Mouse (Mus musculus) C2C12 (cell line): Measurements from ENCODE around the gene Glrb. TPM values are rescaled to one million over a fixed set of nuclear protein-coding genes. Genes with fewer than 3 reads are reported as not detected.

Source experiments
- H3K27me3 ChIP-seq: one replicate; pipeline ENCODE4 v1.6.1; 2011; ENCODE audit not compliant: control insufficient read depth, insufficient read depth, insufficient read length
- H3K36me3 ChIP-seq: one replicate; pipeline ENCODE4 v1.6.1; 2011; ENCODE audit not compliant: control insufficient read depth, insufficient read depth
- H3K4me3 ChIP-seq: one replicate; pipeline ENCODE4 v1.5.1; 2011; ENCODE audit warnings: mild to moderate bottlenecking, control low read depth; ENCODE audit not compliant: poor library complexity, insufficient read depth, severe bottlenecking
- H3K79me2 ChIP-seq: one replicate; pipeline ENCODE4 v1.6.1; 2011; ENCODE audit not compliant: control insufficient read depth, insufficient read depth
- H3K79me3 ChIP-seq: one replicate; pipeline ENCODE4 v1.6.1; 2011; ENCODE audit warnings: low read depth, control low read depth
- H3ac ChIP-seq: one replicate; pipeline ENCODE3; 2011; ENCODE audit warnings: low read depth; ENCODE audit not compliant: control insufficient read depth, insufficient read length
- CEBPB ChIP-seq: IDR thresholded peaks from one replicate; pipeline ENCODE4 v1.6.1; 2011; ENCODE audit warnings: low read depth, mild to moderate bottlenecking, control low read depth, moderate library complexity
- CTCF ChIP-seq: IDR thresholded peaks from one replicate; pipeline ENCODE4 v1.5.1; 2011; ENCODE audit not compliant: control insufficient read depth, insufficient read depth, insufficient read length
- FOSL1 ChIP-seq: IDR thresholded peaks from one replicate; pipeline ENCODE4 v1.8.0; 2011; ENCODE audit warnings: mild to moderate bottlenecking, low read length; ENCODE audit not compliant: poor library complexity, insufficient read depth, severe bottlenecking
- MAX ChIP-seq: IDR thresholded peaks from one replicate; pipeline ENCODE4 v1.6.1; 2011; ENCODE audit warnings: mild to moderate bottlenecking, control low read depth
- MYOD1 ChIP-seq: IDR thresholded peaks from one replicate; pipeline ENCODE4 v1.6.1; 2011; ENCODE audit warnings: low read depth; ENCODE audit not compliant: control insufficient read depth, insufficient read length
- MYOG ChIP-seq: IDR thresholded peaks from one replicate; pipeline ENCODE4 v1.6.1; 2011; ENCODE audit not compliant: control insufficient read depth, insufficient read length; ENCODE audit errors: extremely low read depth
- USF1 ChIP-seq: IDR thresholded peaks from one replicate; pipeline ENCODE4 v1.6.1; 2011; ENCODE audit warnings: low read depth, mild to moderate bottlenecking, control low read depth, moderate library complexity
- polyA plus RNA-seq: library from polyadenylated mRNA; unstranded; fragments of >200 nt; fragmentation: generic; extraction: Trizol; gene quantifications from one replicate; pipeline ENCODE4 v1.2.1, GENCODE M21; 2012; ENCODE audit warnings: missing spikeins

The Glrb gene
- polyA plus RNA-seq, 1 experiment = 1.3 TPM

DNA sequence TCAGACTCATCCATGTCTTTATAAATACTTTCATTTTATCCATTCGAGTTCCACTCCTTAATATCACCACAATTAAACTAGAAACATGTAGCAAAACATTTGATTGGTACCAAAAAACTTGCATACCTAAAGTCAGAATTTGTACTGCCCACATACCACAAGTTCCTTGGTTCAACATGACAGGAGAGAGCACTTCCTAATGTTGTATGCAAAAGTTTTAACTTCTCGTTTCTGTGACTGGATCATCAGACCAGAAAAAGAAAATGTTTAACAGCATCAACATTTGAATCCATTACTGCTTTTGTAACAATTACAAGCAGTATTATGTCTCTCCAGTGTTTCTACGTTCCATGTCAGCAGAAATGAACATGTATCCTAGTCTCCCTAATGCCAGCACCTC, 101.2 kb downstream of the Glrb start:
- Histone ChIP-seq H3K79me2 (no peaks in the 10 kb centered on the region), H3ac (no peak overlapping the region), H3K27me3 (no peaks in the 10 kb centered on the region), H3K36me3 (no peaks in the 10 kb centered on the region), H3K79me3 (no peaks in the 10 kb centered on the region), H3K4me3 (no peak overlapping the region)
- TF ChIP-seq USF1 (no peak), MAX (no peak), CEBPB (no peak), FOSL1 (no peak), CTCF (no peak), MYOD1 (no peak), MYOG (no peak)

DNA sequence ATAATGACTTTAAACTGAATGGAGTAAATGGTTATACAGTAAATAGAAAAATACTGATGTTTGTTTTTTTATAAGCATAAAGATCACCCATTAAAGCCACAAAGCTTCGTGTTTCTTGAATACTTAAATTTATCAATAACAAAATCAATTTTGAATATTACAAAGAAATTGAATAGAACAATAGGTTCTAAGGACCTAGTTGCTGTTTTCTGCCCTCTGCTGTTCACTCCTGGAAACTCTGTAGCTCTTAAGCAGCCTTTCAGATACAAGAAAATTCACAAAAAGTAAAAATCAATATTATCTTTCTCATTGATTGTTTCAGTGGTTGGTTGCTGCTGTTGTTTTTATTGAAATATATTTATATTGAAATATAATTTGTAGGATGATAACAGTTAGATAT, 108.1 kb downstream of the Glrb start:
- Histone ChIP-seq H3K79me3 (no peaks in the 10 kb centered on the region), H3K27me3 (peaks cover 15% of the 10 kb centered on the region), H3K79me2 (no peaks in the 10 kb centered on the region), H3ac (no peak overlapping the region), H3K36me3 (no peaks in the 10 kb centered on the region), H3K4me3 (no peak overlapping the region)
- TF ChIP-seq USF1 = no peak
- TF ChIP-seq MYOD1 = no peak
- no peak for TF ChIP-seq MYOG
- no peak for TF ChIP-seq CEBPB
- TF ChIP-seq MAX = no peak
- TF ChIP-seq CTCF = no peak
- TF ChIP-seq FOSL1 = no peak

DNA sequence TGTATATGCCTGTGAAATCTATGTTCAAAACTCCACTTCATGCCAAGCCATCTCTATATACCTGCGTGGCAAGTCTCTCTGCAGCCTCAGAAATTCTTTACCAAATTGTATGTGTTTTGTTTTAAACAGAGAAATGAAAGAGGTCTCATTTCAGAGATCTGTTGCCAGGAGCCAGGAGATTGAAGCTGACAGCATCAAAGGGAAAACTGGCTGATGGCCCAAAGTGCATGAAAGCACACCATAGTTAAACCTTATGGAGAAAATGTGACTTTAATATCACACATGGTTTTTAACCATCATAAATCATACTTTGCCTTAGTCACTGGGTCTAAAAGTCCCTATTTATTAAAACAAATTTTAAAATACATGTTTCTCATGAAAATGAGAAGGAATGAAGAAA, 109.6 kb downstream of the Glrb start:
- Histone ChIP-seq H3K27me3 (peaks cover 18% of the 10 kb centered on the region), H3K79me2 (no peaks in the 10 kb centered on the region), H3ac (no peak overlapping the region), H3K4me3 (no peak overlapping the region), H3K79me3 (no peaks in the 10 kb centered on the region), H3K36me3 (no peaks in the 10 kb centered on the region)
- TF ChIP-seq CEBPB (no peak), FOSL1 (no peak), CTCF (no peak), MAX (no peak), MYOG (no peak), USF1 (no peak), MYOD1 (no peak)

DNA sequence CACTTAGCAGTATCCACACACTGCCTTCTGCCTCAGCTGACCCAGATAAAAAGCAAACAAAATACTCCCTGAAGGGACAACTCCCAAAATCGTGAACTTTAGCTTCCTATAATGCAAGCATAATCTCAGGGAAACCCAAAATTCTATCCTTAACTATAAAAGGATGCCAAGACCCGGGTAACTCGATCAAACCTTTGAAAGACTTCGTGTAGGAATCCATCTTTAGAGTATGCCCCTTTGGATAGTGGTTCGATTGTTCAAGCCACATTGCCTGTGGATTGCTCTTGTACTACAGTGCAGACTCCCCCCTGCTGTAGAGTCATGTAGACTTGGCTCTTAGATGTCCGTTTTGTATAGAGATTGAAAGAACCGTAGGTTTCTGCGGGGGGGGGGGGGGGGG, 110.2 kb downstream of the Glrb start:
- no peaks in the 10 kb centered on the region for H3K79me3 ChIP-seq
- TF ChIP-seq USF1 (no peak), MYOG (no peak), FOSL1 (no peak), CEBPB (no peak), CTCF (no peak), MAX (no peak), MYOD1 (no peak)
- H3K4me3 ChIP-seq = no peak overlapping the region
- H3K27me3 ChIP-seq = peaks cover 18% of the 10 kb centered on the region
- H3ac ChIP-seq = no peak overlapping the region
- H3K79me2 ChIP-seq = no peaks in the 10 kb centered on the region
- H3K36me3 ChIP-seq = no peaks in the 10 kb centered on the region

DNA sequence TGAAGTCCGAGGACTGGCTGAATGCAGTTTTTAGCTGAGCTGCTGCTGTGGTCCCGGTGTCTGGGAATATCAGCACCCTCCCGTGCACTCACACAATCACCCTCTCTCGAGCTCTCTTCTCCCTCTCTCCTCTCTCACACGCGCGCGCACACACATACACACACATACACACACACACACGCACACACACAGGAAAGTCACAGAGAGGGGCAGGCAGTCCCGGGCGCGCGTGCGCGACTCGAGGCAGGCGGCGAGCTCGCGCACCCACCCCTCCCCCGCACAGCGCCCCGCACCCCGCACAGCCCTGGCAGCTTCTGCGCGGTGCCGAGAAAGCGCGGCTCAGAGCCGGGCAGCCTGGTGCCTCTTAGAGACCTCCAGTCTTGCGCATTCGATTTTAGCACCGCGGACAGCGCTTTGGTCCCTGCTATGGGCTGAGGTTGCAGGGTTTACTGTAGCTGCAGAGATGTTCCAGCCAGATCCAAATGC, 110.8 kb downstream of the Glrb start, which contains the start of gene Gria2:
Gria2 (minus strand) TSS at position 240 of the 486 bp plus-strand sequence.
- Histone ChIP-seq H3K36me3 (no peaks in the 10 kb centered on the region), H3K4me3 (no peak within 1 kb of the TSS), H3K27me3 (peaks cover 18% of the 10 kb centered on the region), H3K79me3 (no peaks in the 10 kb centered on the region), H3ac (no peak within 1 kb of the TSS), H3K79me2 (no peaks in the 10 kb centered on the region)
- TF ChIP-seq MAX (no peak), CTCF (no peak), MYOG (no peak), MYOD1 (no peak), CEBPB (no peak), FOSL1 (no peak), USF1 (no peak)

DNA sequence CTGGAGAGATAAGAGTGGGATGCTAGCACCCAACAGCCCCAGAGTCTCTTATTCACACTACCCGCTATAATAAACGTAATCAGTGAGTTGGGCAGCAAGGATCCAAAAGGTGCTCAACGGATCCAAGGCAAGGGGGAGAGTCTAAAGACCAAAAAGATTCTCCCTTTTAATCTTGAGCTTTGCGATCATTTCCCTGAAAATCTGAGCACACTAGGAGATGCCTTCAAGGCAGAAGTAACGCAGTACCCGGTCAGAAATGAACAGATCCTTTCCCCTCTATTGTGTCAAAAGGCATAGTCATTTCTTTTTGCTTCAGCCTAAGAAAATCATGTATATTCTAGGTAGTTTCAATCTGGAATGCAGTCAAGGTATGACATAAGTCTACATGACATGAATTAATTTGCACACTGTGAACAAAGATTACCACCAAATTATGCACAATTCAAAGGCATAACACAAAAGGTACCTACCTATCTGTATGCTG, 111.6 kb downstream of the Glrb start:
- Histone ChIP-seq H3ac (no peak overlapping the region), H3K36me3 (no peaks in the 10 kb centered on the region), H3K79me2 (no peaks in the 10 kb centered on the region), H3K79me3 (no peaks in the 10 kb centered on the region), H3K4me3 (no peak overlapping the region), H3K27me3 (peaks cover 18% of the 10 kb centered on the region)
- TF ChIP-seq MAX = no peak
- no peak for TF ChIP-seq FOSL1
- no peak for TF ChIP-seq CEBPB
- no peak for TF ChIP-seq USF1
- no peak for TF ChIP-seq CTCF
- TF ChIP-seq MYOD1 = no peak
- TF ChIP-seq MYOG = no peak
